Mouse (Mus musculus): Measurements from ENCODE around the gene Ccn1. TPM values are rescaled to one million over a fixed set of nuclear protein-coding genes. Genes with fewer than 3 reads are reported as not detected.

Ccn1 gene
- polyA plus RNA-seq, 1 experiment from 2014 or later: 33.1 TPM

- ATAC-seq: no peak
- no peak overlapping the region for H3K9ac ChIP-seq (ENCODE audit: low read depth, low read length)
- no peaks in the 10 kb centered on the region for H3K27me3 ChIP-seq (replicated peaks; ENCODE audit: control insufficient read depth, insufficient read depth, low read length)
- no peaks in the 10 kb centered on the region for H3K9me3 ChIP-seq (ENCODE audit: control insufficient read depth)
- WGBS: 91% methylated on average over 17 of the region's 17 CpGs
- H3K4me2 ChIP-seq (replicated peaks; ENCODE audit: low read depth): no peak overlapping the region
- no peak overlapping the region for H3K4me3 ChIP-seq (ENCODE audit: low read depth, low read length)
- no peaks in the 10 kb centered on the region for H3K4me1 ChIP-seq (replicated peaks; ENCODE audit: control insufficient read depth, insufficient read depth, low read length)
- no peak overlapping the region for H3K27ac ChIP-seq (ENCODE audit: low read depth, low read length)
- no peak for TF ChIP-seq CTCF (IDR thresholded peaks at IDR 0.05; ENCODE audit: low read depth)
- no peaks in the 10 kb centered on the region for H3K36me3 ChIP-seq (ENCODE audit: control insufficient read depth, insufficient read depth)
Observed at GRCm38 (mm10) chr3:145619621-145620365, 30.0 kb downstream of the Ccn1 start.

- Histone ChIP-seq H3K36me3 (ENCODE audit: control insufficient read depth, insufficient read depth) (no peaks in the 10 kb centered on the region), H3K4me3 (ENCODE audit: low read depth, low read length) (no peak overlapping the region), H3K9ac (ENCODE audit: low read depth, low read length) (no peak overlapping the region), H3K27ac (ENCODE audit: low read depth, low read length) (no peak overlapping the region), H3K4me2 (replicated peaks; ENCODE audit: low read depth) (no peak overlapping the region), H3K4me1 (replicated peaks; ENCODE audit: control insufficient read depth, insufficient read depth, low read length) (no peaks in the 10 kb centered on the region), H3K9me3 (ENCODE audit: control insufficient read depth) (no peaks in the 10 kb centered on the region), H3K27me3 (replicated peaks; ENCODE audit: control insufficient read depth, insufficient read depth, low read length) (no peaks in the 10 kb centered on the region)
- ATAC-seq: peak; percentile 67
- WGBS: 65% methylated on average over 9 of the region's 9 CpGs
- no peak for TF ChIP-seq CTCF (IDR thresholded peaks at IDR 0.05; ENCODE audit: low read depth)
Observed at GRCm38 (mm10) chr3:145618299-145618698, 31.5 kb downstream of the Ccn1 start.

- Histone ChIP-seq H3K4me2 (replicated peaks; ENCODE audit: low read depth) (peak overlapping the region; percentile 24; the same call in 1 of the 2 replicates), H3K27ac (ENCODE audit: low read depth, low read length) (peak overlapping the region; percentile 29; the same call in 1 of the 2 replicates), H3K4me1 (replicated peaks; ENCODE audit: control insufficient read depth, insufficient read depth, low read length) (no peaks in the 10 kb centered on the region), H3K9me3 (ENCODE audit: control insufficient read depth) (no peaks in the 10 kb centered on the region), H3K36me3 (ENCODE audit: control insufficient read depth, insufficient read depth) (no peaks in the 10 kb centered on the region), H3K4me3 (ENCODE audit: low read depth, low read length) (no peak overlapping the region), H3K27me3 (replicated peaks; ENCODE audit: control insufficient read depth, insufficient read depth, low read length) (no peaks in the 10 kb centered on the region), H3K9ac (ENCODE audit: low read depth, low read length) (no peak overlapping the region)
- WGBS: 26% methylated on average over 17 of the region's 17 CpGs
- ATAC-seq: no peak
- TF ChIP-seq CTCF (IDR thresholded peaks at IDR 0.05; ENCODE audit: low read depth): no peak
Observed at GRCm38 (mm10) chr3:145614362-145615115, 35.2 kb downstream of the Ccn1 start.

- H3K4me1 ChIP-seq (replicated peaks; ENCODE audit: control insufficient read depth, insufficient read depth, low read length): no peaks in the 10 kb centered on the region
- TF ChIP-seq CTCF (IDR thresholded peaks at IDR 0.05; ENCODE audit: low read depth): no peak
- ATAC-seq: no peak
- no peaks in the 10 kb centered on the region for H3K36me3 ChIP-seq (ENCODE audit: control insufficient read depth, insufficient read depth)
- no peak overlapping the region for H3K4me3 ChIP-seq (ENCODE audit: low read depth, low read length)
- H3K4me2 ChIP-seq (replicated peaks; ENCODE audit: low read depth): no peak overlapping the region
- 77% methylated on average over 4 of the region's 4 CpGs for WGBS
- no peaks in the 10 kb centered on the region for H3K27me3 ChIP-seq (replicated peaks; ENCODE audit: control insufficient read depth, insufficient read depth, low read length)
- no peak overlapping the region for H3K9ac ChIP-seq (ENCODE audit: low read depth, low read length)
- no peaks in the 10 kb centered on the region for H3K9me3 ChIP-seq (ENCODE audit: control insufficient read depth)
- H3K27ac ChIP-seq (ENCODE audit: low read depth, low read length): no peak overlapping the region
Observed at GRCm38 (mm10) chr3:145613234-145613633, 36.5 kb downstream of the Ccn1 start.

GRCm38 (mm10) chr3:145612662-145613061 lies 37.1 kb downstream of the Ccn1 start:
- H3K4me3 ChIP-seq (ENCODE audit: low read depth, low read length): no peak overlapping the region
- no peak for ATAC-seq
- H3K9me3 ChIP-seq (ENCODE audit: control insufficient read depth): no peaks in the 10 kb centered on the region
- H3K4me2 ChIP-seq (replicated peaks; ENCODE audit: low read depth): no peak overlapping the region
- H3K27me3 ChIP-seq (replicated peaks; ENCODE audit: control insufficient read depth, insufficient read depth, low read length): no peaks in the 10 kb centered on the region
- H3K9ac ChIP-seq (ENCODE audit: low read depth, low read length): no peak overlapping the region
- H3K4me1 ChIP-seq (replicated peaks; ENCODE audit: control insufficient read depth, insufficient read depth, low read length): no peaks in the 10 kb centered on the region
- H3K27ac ChIP-seq (ENCODE audit: low read depth, low read length): no peak overlapping the region
- WGBS: 24% methylated on average over 4 of the region's 4 CpGs
- H3K36me3 ChIP-seq (ENCODE audit: control insufficient read depth, insufficient read depth): no peaks in the 10 kb centered on the region
- peak; percentile 81 for TF ChIP-seq CTCF (IDR thresholded peaks at IDR 0.05; ENCODE audit: low read depth)

- no peak for TF ChIP-seq CTCF (IDR thresholded peaks at IDR 0.05; ENCODE audit: low read depth)
- Histone ChIP-seq H3K4me2 (replicated peaks; ENCODE audit: low read depth) (no peak overlapping the region), H3K4me1 (replicated peaks; ENCODE audit: control insufficient read depth, insufficient read depth, low read length) (no peaks in the 10 kb centered on the region), H3K27ac (ENCODE audit: low read depth, low read length) (no peak overlapping the region), H3K9me3 (ENCODE audit: control insufficient read depth) (no peaks in the 10 kb centered on the region), H3K27me3 (replicated peaks; ENCODE audit: control insufficient read depth, insufficient read depth, low read length) (no peaks in the 10 kb centered on the region), H3K9ac (ENCODE audit: low read depth, low read length) (no peak overlapping the region), H3K36me3 (ENCODE audit: control insufficient read depth, insufficient read depth) (peaks cover 10% of the 10 kb centered on the region), H3K4me3 (ENCODE audit: low read depth, low read length) (no peak overlapping the region)
- WGBS: 65% methylated on average over 5 of the region's 5 CpGs
- peak; percentile 38 for ATAC-seq
Observed at GRCm38 (mm10) chr3:145608320-145608719, 41.5 kb downstream of the Ccn1 start.

Measured in intestine, postnatal 0 days (tissue).